Mouse (Mus musculus): ENCODE measurements around the gene Piwil1.

The Piwil1 gene

DNA sequence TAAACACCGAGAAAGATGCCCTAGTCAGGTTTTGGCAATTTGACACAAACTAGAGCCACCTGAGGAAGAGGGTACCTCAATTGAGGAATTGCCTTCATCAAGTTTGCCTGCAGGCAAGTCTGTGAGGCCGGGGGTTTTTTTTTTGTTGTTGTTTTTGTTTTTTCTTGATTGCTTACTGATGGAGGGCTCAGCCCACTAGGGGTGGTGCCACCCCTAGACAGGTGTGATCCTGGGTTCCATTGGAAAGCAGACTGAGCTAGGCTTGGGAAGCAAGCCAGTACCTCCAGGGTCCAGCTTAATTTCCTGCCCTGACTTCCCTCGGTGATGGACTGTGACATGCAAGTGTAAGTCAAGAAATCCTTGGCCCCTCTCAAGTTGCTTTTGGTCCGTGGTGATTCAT, at the start of gene Piwil1:
TSS of gene Piwil1 (plus strand) at position 301 of the 400 bp plus-strand sequence.
- in situ Hi-C loops (cut with MboI, MseI) = no loop called here

DNA sequence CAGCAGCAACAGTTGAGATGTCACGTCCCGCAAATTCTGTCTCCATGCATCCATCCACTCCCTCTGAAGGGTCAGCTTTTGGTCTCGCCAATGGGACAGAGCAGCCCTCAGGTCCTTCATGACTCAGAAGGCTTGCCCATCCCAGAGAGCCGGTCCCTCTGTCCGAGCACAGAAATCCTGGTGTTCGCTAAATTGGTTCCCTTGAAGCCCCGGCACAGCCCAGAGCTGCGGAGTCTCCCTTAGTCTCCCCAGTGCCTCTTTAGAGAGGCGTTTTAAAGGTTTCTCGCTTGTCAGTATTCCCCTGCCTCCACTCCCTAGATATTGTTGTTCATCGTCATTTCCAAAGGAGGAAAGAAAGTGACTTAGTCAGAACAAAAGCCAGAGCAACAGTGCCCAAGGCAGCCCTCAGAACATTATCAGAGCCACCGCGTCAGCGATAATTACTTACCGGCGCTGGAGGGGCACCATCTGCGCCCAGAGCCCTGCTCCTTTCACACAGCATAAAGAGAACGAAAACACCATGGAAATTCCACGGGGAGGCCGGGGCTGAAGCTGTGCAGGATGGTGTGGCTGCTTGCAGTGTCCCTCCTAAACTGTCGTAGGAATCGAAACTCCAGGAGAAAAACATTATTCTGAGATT, 45.7 kb upstream of the Piwil1 start:
- in situ Hi-C loops (cut with MboI, MseI) = no loop called here

DNA sequence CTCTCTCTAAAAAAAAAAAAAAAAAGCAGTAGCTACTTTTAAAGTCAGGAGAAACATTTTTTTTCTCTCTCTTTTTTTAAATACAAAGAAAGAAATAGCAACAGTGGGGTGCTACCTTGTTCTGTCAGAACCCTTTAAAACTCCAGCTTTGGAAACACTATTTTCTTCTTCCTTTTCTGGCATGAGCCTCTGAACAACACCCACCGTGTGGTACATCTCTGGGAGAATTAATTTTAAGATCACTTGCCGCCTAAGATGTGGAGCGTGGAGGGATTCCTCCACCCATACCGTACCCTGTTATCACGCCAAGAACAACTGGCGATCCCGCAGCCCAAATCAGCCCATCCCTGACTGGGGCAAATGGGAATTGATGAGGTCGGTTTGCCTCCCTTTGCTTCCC, 42.2 kb upstream of the Piwil1 start:
- in situ Hi-C loops (cut with MboI, MseI) = no loop called here

DNA sequence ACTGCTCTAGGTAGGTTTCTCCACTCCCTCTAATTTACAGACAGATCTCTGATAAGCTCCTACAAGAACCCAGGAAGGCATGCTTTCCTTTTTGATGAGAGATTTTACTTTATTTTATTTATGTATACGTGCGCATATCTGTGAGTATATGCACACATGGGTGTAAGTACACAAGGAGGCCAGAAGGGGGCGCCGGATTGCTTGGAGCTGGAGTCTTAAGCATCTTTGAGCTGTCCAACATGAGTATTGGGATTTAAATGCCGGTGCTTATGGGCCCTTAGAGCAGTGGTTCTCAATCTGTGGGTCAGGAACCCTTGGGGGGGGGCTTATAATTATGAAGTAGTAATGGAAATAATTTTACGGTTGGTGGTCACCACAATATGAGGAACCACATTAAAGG, 39.4 kb upstream of the Piwil1 start:
- in situ Hi-C loops (cut with MboI, MseI) = no loop called here

DNA sequence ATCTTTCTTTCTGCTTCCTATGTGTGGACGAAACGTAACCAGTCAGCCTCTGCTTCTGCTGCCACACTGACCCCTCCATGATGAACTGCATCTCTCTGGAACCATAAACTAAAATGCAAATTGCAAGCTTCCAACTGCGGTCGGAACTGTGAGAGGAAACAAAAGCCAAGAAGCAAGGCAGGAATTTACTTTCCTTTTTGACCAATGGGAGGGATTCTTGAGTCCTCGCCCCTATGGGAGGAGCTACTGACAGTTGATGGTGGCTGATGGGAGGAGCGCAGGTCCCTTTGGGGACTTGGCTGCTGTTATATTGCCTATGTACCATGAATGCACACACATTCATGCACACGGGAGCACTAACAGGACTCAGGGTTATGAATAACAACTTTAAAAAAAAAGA, 38.3 kb upstream of the Piwil1 start:
- in situ Hi-C loops (cut with MboI, MseI) = no loop called here

DNA sequence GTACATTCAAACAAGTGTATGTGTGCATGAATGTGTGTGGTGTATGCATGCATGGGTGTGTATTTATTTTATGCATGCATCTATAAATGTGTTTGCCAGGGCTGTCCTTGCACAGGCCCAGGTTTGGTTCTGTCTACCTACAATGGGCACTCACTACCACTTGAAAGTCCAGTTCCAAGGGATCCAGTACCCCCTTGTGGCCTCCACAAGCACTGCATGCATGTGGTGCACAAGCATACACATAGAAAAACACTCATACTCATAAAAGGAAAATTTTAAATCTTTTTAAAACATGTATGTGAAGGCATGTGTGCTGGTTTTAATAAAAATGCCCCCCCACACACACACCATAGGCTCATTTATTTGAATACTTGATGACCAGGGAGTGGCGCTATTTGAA, 37.3 kb upstream of the Piwil1 start:
- in situ Hi-C loops (cut with MboI, MseI) = no loop called here

DNA sequence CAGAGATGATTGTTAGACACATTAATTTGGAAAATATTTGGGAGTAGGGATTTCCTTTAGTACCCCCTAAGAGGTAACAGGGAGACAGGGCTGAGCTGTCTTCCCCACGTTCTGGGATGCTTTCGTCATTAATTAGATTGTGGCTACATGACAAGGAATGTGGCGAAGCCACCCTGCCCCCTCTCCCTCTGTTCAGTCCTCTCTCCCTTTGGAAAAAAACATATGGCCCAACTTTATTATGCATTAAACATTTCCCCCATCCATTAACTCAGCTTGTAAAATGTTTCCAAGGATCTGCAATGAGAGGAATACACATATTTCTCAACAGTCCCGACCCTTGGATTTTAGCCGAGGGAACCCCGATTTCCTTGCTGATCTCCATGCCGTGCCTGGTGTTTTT, 35.0 kb upstream of the Piwil1 start:
- in situ Hi-C loops (cut with MboI, MseI) = no loop called here

DNA sequence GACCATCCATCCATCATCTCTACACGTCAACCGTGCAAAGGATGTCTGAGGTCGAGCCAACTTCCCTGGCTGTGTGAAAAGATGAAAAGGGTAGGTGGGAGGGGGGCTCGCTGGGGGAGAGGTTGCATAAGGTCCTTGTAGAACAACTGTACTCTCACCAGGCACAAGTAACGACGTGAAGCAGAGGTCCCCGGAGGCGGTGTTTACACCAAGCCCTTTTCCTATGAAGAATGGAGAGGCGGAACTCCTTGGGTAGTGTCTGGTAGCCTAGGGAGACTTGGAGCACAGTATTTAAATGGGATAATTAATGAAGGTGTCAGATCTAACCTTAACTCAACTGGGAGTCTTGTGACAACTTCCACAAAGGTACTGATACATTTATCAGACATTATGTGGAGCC, 28.2 kb upstream of the Piwil1 start:
- in situ Hi-C loops (cut with MboI, MseI) = no loop called here

DNA sequence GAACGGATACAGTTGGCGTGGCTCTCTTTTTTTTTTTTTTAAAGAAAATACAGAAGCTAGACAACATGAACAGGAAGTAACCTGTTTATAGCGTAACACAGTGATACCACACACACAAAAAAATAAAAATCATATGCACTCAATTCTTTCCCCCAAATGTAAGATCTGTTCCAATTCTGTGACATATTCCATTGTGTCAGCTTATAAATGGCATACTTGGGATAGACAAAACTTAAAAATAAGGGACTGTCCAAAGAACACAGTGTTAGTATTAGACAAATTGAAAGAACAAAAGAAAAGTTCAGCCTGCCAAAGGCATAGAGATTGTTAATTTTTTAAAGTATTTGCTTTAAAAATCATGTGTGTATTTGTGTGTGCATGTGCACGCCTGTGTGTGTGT, 25.0 kb upstream of the Piwil1 start:
- in situ Hi-C loops (cut with MboI, MseI) = no loop called here

DNA sequence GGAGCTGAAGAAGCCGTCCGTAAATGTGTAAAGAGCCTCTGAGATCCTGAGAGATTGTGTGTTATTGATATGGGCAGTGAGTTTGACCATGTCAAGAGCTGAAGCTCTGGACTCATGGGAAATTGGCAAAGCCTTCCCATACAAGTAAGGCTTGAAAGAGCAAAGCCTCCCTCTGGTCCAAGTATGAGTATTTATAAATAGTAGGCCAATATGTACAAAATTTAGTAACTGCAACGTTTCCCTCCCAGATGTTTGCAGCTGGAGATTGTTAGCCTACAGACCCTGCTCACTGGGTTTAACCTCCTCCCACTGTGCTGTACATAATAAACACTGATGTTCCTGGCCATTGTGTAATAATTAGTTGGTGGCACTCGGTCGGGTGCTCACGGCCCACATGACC, 24.5 kb upstream of the Piwil1 start:
- in situ Hi-C loops (cut with MboI, MseI) = no loop called here

DNA sequence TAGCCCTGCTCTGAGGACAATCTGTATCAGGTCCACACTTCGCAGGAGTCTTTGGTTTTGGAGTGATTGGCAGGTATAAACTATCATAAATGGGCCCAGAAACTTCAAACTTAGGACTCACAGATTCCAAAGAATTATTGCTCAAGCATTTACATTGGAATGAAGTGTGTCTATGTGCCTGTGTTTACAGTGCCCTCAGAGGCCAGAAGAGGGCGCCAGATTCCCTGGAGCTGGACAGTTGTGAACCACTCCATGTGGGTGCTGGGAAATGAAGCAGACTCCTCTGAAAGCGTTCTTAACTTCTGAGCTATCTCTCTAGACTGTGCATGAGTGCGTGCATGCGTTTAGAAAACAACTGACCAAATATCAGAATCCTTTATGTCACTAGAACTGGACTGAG, 20.9 kb upstream of the Piwil1 start:
- in situ Hi-C loops (cut with MboI, MseI) = no loop called here

DNA sequence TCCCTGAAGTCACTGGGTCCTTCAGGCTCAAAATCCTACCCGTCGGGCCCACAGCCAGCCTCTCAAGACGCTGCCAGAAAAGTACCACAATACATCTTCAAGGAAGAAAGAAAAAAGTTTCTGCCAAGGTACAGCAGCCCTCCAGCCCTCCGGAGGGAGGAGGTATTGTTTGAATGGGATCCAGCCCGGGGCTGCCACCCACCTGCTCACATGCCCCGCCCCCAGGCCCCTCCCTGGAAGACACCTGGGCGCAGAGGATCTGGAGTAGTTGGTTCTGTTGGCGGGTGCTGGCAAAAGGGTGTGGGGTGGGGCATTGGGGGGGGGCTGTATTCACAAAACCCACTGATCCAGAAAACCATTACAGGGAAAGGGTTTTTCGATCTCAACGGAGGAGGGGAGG, 18.1 kb upstream of the Piwil1 start:
- in situ Hi-C loops (cut with MboI, MseI) = no loop called here

DNA sequence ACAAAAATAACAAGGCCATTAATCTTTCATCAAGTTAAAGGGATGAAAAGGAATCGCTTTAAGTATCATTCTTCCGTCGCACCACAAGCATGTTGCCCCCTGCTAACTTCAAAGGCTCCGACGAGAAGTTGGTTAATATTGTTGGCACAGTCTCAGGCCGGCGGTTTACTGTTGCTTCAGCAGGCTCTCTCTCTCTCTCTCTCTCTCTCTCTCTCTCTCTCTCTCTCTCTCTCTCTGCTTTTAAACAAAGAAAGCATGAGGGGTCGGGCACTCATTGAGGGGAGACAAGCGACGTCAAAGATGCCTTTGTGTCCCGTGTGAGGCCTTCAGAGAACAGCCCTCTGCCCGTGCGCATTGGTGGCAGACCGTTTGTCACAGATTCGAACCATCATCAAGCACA, 17.7 kb upstream of the Piwil1 start:
- in situ Hi-C loops (cut with MboI, MseI) = no loop called here

DNA sequence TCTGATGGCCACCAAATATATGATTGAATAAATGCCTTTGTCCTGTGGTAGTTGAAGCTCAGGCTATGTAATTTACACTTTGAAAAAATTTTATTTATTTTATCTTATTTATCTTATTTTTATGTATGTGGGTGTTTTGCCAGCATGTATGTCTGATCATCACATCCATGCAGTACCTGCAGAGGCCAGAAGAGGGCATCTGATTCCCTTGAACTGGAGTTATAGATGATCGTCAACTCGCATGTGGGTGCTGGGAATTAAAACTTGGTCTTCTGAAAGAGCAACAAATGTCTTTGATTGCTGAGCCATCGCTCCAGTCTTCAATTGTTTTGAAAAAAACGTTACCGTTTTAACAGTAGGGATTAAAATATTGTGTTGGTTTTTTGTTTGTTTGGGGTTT, 15.2 kb upstream of the Piwil1 start:
- in situ Hi-C loops (cut with MboI, MseI) = no loop called here

DNA sequence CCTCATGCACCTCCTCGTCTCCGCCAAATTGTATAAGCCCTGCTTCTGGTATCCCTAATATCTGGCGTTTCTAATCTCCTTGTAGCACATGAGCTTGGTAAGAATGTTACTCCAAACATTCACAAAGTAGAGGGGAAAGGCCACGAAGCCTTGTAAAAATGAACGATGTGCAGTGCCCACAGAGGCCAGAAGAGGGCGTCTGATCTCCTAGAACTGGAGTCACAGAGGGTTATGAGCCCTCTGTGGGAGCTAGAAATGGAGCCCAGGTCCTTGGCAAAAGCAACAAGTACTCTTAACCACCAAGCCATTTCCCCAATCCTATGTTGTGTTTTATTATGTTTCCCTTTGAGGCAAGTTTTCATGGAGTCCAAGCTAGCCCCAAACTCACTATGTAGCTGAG, 8.2 kb upstream of the Piwil1 start:
- in situ Hi-C loops (cut with MboI, MseI) = no loop called here

DNA sequence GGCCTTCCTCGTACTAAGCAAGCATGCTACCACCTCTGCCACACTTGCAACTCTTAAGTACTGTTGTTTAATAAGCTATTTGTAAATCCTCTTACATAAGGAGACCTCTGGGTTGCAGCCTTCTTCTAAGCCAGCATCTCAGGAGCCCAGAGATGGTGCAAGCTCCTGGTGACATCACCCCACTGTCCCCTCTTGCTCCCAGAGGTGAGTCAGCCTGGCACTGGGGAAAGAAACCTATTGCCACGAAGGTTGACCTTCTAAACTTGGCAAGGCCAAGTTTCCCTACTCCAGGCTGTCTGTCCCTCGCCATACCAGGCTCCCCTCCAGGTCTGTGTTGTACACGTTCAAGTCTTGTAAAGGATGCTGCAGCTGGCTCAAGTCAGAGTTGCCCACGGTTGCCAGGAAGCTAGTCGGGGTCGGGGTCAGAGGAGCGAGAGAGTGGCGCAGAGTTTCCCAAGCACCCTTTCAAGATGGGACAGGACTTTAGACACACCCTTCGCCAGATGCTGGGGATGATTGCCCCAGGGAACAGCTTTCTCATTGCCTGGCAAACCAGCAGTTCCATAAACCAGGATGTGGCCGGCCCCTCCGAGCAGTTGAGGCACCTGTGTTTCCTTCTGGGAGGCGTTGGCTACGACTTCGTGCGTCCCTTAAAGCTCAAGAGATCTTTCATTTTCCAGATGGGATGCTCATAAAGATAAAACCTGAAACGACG, 7.6 kb upstream of the Piwil1 start:
- in situ Hi-C loops (cut with MboI, MseI) = no loop called here

DNA sequence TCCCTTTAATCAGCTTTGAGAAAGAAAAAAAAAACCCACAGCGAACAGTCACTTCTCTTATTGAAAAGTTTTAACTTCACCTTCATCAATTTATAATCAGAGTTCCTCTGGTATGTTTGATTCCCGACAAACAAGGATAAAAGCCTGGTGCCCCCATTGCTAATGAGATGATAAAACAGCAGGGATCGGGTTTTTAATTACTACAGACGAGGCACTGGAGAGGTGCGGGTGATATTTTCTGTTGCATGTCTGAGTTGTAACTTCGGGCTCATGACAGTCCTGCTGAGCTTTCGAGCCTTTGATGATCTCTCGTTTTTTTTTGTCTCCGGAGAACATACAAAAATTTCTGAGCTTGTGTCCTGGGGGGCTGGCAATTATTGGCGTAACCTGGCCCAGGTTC, 5.5 kb upstream of the Piwil1 start:
- in situ Hi-C loops (cut with MboI, MseI) = no loop called here

DNA sequence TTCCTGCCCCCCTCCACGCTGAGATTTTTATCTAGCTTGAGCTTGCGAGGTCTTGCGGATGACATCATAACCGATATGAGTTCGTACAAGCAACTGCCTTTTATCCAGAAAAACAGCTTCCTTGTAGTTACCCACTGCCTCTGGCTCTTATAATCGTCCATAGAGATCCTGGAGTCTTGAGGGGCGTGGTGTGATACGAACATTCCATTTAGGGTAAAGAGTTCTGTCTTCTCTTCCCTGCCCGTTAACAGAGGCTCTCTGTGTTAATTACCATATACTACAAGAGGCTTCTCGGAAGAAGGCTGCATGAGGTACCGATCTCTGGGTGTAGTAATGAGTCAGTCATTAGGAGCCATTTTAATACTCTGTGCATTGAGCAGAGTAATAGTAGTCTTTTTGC, 1.6 kb upstream of the Piwil1 start:
- in situ Hi-C loops (cut with MboI, MseI) = no loop called here

DNA sequence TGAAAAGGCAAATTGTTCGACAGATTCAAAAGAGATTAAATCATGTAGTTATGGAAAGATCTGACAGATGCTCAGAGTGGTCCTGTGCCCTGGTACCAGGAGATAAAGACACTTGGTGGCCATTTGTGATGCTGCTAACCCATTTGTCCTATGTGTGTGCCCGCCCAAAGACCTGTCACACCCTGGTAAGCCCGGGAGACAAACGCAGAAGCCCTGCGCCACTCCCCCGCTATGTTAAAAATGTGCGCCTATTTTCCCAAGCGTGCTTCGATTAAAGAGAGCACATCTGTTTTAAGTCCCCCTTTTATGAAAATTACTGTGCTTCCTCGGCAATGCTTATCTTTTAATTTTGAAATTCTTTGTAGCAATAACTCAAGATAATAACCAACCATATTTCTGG, 1.4 kb downstream of the Piwil1 start:
- in situ Hi-C loops (cut with MboI, MseI) = no loop called here

DNA sequence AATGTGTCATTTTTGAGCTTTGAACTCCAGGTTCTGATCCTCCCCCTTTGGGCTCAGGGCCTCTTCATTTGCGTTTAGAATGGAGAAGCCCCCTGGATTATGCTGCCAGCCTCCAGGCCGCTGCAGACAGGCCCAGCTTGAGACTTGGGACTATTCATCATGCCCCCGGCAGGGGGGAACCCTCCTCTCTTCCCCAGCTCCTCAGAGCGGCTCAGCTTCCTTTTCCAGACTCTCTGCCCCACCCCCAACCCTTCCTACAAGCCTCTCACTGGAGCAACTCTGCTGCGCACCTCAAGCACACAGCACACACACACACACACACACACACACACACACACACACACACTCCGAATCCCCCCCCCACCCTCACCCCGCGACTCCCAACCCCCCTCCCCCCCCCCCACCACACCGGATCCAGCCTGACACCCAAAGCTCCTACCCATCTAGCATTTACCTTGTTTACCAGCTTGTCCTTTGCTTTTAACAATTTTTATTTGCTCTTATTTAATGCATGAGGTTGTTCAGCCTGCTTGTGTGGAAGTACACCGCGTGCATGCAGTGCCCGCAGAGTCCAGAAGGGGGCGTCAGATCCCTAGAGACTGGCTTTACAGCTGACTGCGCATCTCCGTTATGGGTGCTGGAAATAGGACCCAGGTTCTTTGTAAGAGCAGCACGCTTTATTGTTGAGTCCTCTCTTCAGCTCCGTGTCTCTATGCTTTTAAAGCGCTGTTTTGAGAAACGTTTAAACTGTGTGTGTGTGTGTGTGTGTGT, 2.0 kb downstream of the Piwil1 start:
- in situ Hi-C loops (cut with MboI, MseI) = no loop called here

DNA sequence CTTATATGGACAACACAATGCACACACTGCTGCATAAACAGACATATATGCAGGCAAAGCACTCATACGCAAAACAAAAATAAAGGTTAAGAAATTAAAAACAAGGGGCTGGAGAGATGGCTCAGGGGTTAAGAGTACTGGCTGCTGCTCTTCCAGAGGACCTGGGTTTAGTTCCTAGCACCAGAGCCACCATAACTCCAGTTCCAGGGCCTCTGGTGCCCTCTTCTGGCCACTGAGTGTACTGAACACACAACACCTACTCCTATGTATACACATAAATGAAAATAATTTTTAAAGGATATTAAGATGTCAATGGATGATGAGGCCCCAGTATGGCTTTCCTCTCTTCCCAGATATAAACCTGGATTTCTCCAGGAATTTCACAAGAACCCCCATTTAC, 4.1 kb downstream of the Piwil1 start:
- in situ Hi-C loops (cut with MboI, MseI) = no loop called here

DNA sequence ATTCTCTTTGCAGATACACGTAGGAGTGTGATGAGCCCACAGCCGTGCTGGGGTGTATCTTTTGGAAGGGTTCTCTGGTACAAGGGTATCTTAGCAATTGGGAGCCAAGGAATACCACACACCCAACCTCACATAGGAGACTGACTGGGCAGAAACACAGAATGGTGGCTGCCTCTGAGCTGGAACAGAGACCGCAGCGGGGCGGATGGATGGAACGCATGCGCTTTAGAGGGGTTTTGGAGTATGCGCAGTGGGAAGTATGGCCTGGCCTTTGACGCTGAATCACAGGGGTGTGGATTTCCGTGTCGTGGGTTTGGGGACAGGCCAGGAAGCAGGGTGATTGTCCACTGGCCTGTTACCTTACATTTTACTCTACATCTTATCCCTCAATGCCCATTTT, 4.9 kb downstream of the Piwil1 start:
- in situ Hi-C loops (cut with MboI, MseI) = no loop called here

DNA sequence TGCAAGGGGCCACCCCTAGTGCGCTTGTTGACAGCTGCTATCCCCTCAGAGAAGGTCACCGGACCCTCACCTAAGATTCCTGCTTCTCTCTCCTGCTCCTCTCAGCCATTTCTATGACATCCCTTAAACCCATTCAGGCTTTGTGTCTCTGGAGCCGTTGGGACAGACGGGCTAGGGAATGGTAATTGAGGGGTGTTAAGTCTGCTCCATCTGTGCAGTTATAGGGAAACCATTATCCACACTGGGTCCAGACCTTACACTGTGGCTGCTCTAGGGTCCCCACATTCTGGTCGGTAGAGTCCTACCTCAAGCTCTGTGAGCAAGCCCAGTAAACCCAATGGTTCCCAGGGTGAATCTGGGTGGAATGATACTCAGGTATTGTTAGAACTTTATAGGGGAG, 6.6 kb downstream of the Piwil1 start:
- in situ Hi-C loops (cut with MboI, MseI) = no loop called here
